Mouse (Mus musculus) C2C12 (cell line): ENCODE results near the gene Agbl3.

ENCODE experiments used
- CTCF ChIP-seq: IDR thresholded peaks from one replicate; pipeline ENCODE4 v1.5.1; 2011; ENCODE audit not compliant: control insufficient read depth, insufficient read depth, insufficient read length
- MAX ChIP-seq: IDR thresholded peaks from one replicate; pipeline ENCODE4 v1.6.1; 2011; ENCODE audit warnings: mild to moderate bottlenecking, control low read depth
- MYOD1 ChIP-seq: IDR thresholded peaks from one replicate; pipeline ENCODE4 v1.6.1; 2011; ENCODE audit warnings: low read depth; ENCODE audit not compliant: control insufficient read depth, insufficient read length
- MYOG ChIP-seq: IDR thresholded peaks from one replicate; pipeline ENCODE4 v1.6.1; 2011; ENCODE audit not compliant: control insufficient read depth, insufficient read length; ENCODE audit errors: extremely low read depth
- USF1 ChIP-seq: IDR thresholded peaks from one replicate; pipeline ENCODE4 v1.6.1; 2011; ENCODE audit warnings: low read depth, mild to moderate bottlenecking, control low read depth, moderate library complexity

GRCm38 (mm10) chr6:34810651-34811050, 30.4 kb downstream of the Agbl3 start:
- TF ChIP-seq CTCF: no peak
- no peak for TF ChIP-seq MAX
- no peak for TF ChIP-seq MYOD1
- TF ChIP-seq MYOG: no peak
- no peak for TF ChIP-seq USF1
